Mouse (Mus musculus) neutrophil, adult 65 days (primary cell): ENCODE measurements around the gene Psen2. TPM values are rescaled to one million over a fixed set of nuclear protein-coding genes. Genes with fewer than 3 reads are reported as not detected.

ENCODE experiments used
- total RNA-seq: library from RNA; stranded (reverse); gene quantifications from 2 replicates; pipeline ENCODE4 v1.2.4, GENCODE M21; 2023

The Psen2 gene
- 16.1 and 21.6 TPM in 2 replicates for total RNA-seq

DNA sequence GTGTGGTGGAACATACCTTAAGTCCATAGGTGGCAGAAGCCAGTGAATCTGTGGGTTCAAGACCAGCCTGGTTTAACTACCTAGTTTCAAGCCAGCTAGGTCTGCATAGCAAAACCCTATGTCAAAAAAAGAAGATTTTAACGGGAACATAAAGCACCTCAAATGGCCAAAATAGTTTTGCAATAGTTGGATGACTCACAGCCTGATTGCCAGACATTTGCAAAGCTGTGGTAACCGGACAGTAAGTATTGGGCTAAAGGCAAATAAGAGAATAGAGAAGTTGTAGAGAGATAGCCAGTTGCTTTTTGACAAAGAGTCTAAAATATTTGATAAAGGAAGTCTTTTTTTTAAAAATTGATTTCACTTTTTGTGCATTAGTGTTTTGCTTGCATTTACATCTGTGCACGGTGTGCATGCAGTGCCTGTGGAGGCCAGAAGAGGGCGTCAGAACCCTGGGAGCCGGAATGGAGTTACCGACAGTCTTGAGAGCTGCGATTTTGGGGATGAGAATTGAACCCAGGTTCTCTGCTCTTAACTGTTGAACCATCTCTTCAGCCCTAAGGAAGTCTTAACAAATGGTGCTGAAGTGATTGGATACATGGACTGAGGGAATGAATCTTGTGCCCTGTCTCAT is at the start of gene Psen2:
TSS of gene Psen2 (minus strand) at position 75 of the 634 bp plus-strand sequence.

GRCm38 (mm10) chr1:180198959-180199714 is 64.1 kb downstream of the Psen2 start, which contains the start of gene Coq8a:
Coq8a (minus strand) TSS chr1:180199602.

Other genes with a start within 250 kb of the Psen2 start
- gene Coq8a, start 63.8 kb downstream of the Psen2 start, total RNA-seq, result 4.6 and 6.9 TPM in 2 replicates
- 48.6 and 68.6 TPM in 2 replicates for gene Itpkb, start 67.0 kb upstream of the Psen2 start, total RNA-seq
- gene Stum, start 220.1 kb upstream of the Psen2 start, total RNA-seq, result 0.07 and 0.88 TPM in 2 replicates